Mouse (Mus musculus): Measurements from ENCODE around the gene Spata20. TPM values are rescaled to one million over a fixed set of nuclear protein-coding genes. Genes with fewer than 3 reads are reported as not detected.

The Spata20 gene
- total RNA-seq (2023), result not detected in 4 replicates

GRCm38 (mm10) chr11:94486001-94486400, at the start of gene Spata20:
Spata20 (minus strand) TSS chr11:94486179.

GRCm38 (mm10) chr11:94521219-94521843, 35.4 kb upstream of the Spata20 start, which contains the start of gene Mycbpap:
Mycbpap (minus strand) TSS chr11:94521742.

GRCm38 (mm10) chr11:94499661-94500152, 13.7 kb upstream of the Spata20 start, which contains the start of gene Epn3:
Epn3 (minus strand) TSS chr11:94499974.

GRCm38 (mm10) chr11:94473707-94474543, 12.1 kb downstream of the Spata20 start, which contains the start of gene Cacna1g:
Cacna1g (minus strand) TSS chr11:94474198.

Other genes with a start within 250 kb of the Spata20 start
- gene Wfikkn2, start 240.2 kb downstream of the Spata20 start, total RNA-seq (2023), result not detected in 4 replicates
- not detected in 4 replicates for gene Gm21885, start 204.3 kb downstream of the Spata20 start, total RNA-seq (2023)
- gene Luc7l3, start 164.2 kb downstream of the Spata20 start, total RNA-seq (2023), result 119 to 127 TPM (median 123 TPM) in 4 replicates
- gene Ankrd40, start 158.2 kb downstream of the Spata20 start, total RNA-seq (2023), result 57.4 to 62.7 TPM (median 59.3 TPM) in 4 replicates
- 1.1 to 1.9 TPM (median 1.4 TPM) in 4 replicates for gene Abcc3, start 93.2 kb downstream of the Spata20 start, total RNA-seq (2023)
- 0.21 TPM in 1 of 4 replicates, not detected in the others for gene Cacna1g, start 12.0 kb downstream of the Spata20 start, total RNA-seq (2023)
- gene Epn3, start 13.8 kb upstream of the Spata20 start, total RNA-seq (2023), result not detected in 4 replicates
- gene Mycbpap, start 35.6 kb upstream of the Spata20 start, total RNA-seq (2023), result 0.27 to 1.3 TPM (median 0.58 TPM) in 3 of 4 replicates, not detected in the other
- 6.4 to 10.8 TPM (median 9.0 TPM) in 4 replicates for gene Rsad1, start 63.1 kb upstream of the Spata20 start, total RNA-seq (2023)
- gene Chad, start 78.9 kb upstream of the Spata20 start, total RNA-seq (2023), result not detected in 4 replicates
- gene Acsf2, start 115.7 kb upstream of the Spata20 start, total RNA-seq (2023), result 73.4 to 89.5 TPM (median 79.2 TPM) in 4 replicates
- 71.2 to 82.9 TPM (median 72.9 TPM) in 4 replicates for gene Lrrc59, start 143.6 kb upstream of the Spata20 start, total RNA-seq (2023)
- 18.9 to 23.9 TPM (median 22.1 TPM) in 4 replicates for gene Mrpl27, start 167.6 kb upstream of the Spata20 start, total RNA-seq (2023)
- gene Eme1, start 167.8 kb upstream of the Spata20 start, total RNA-seq (2023), result 1.4 to 2.2 TPM (median 1.8 TPM) in 4 replicates
- 14.1 to 21.3 TPM (median 16.3 TPM) in 4 replicates for gene Xylt2, start 191.3 kb upstream of the Spata20 start, total RNA-seq (2023)
- gene Gm11541, start 218.3 kb upstream of the Spata20 start, total RNA-seq (2023), result not detected in 4 replicates

All from B cell, adult 62 days (primary cell).